Mouse (Mus musculus): Measurements from ENCODE around the gene BC049762.

DNA sequence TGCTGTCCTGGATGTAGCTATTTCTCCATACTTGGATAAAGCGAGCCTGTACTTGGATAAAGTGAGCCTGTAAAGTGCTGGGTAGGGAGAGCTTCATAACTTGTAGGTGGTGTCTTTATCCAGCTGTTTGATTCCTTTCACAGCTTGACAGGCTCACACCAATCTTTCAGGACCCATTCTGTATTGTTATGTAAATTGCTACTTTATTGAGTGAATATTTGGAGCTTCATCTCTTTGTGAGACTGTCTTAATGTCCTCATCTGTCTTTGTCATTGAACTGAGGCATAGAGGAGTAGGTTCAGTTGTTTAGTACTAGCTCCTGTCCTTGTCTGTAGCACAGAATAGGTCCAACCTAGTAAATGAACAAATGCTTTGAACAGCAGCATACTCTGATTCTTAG lies 11.6 kb upstream of the BC049762 start:
- TF ChIP-seq POLR2A (IDR thresholded peaks at IDR 0.05; ENCODE audit: insufficient read length, low read depth) (no peak), MYOG (IDR thresholded peaks at IDR 0.05; ENCODE audit: control insufficient read depth in 1 of 3, insufficient read depth in 1 of 3, insufficient read length in 2 of 3, low read depth in 2 of 3) (no peak), TCF12 (IDR thresholded peaks at IDR 0.05; ENCODE audit: insufficient read depth, poor library complexity, severe bottlenecking) (no peak), CEBPB (IDR thresholded peaks at IDR 0.05; ENCODE audit: insufficient read depth, poor library complexity, severe bottlenecking) (no peak), USF1 (IDR thresholded peaks at IDR 0.05; ENCODE audit: low read depth) (no peak), E2F4 (IDR thresholded peaks at IDR 0.05; ENCODE audit: insufficient read depth) (no peak), MYOD1 (IDR thresholded peaks at IDR 0.05; ENCODE audit: control insufficient read depth in 1 of 3, insufficient read length in 2 of 3, low read depth in 2 of 3) (no peak), MAX (IDR thresholded peaks at IDR 0.05; ENCODE audit: low read depth) (no peak), TCF3 (IDR thresholded peaks at IDR 0.05; ENCODE audit: insufficient read length, low read depth) (no peak)

Measured in myocyte (in vitro differentiated cells).